Mouse (Mus musculus): ENCODE results near the gene Vps50. TPM values are rescaled to one million over a fixed set of nuclear protein-coding genes. Genes with fewer than 3 reads are reported as not detected.
A peak's percentile ranks its signal among the peaks of the same experiment; 100 is the strongest.

The Vps50 gene
- polyA plus RNA-seq (2014; fragmentation: Nextera tagmentation; extraction: Ambion mirVana) = 31.2 and 31.8 TPM in 2 replicates

DNA sequence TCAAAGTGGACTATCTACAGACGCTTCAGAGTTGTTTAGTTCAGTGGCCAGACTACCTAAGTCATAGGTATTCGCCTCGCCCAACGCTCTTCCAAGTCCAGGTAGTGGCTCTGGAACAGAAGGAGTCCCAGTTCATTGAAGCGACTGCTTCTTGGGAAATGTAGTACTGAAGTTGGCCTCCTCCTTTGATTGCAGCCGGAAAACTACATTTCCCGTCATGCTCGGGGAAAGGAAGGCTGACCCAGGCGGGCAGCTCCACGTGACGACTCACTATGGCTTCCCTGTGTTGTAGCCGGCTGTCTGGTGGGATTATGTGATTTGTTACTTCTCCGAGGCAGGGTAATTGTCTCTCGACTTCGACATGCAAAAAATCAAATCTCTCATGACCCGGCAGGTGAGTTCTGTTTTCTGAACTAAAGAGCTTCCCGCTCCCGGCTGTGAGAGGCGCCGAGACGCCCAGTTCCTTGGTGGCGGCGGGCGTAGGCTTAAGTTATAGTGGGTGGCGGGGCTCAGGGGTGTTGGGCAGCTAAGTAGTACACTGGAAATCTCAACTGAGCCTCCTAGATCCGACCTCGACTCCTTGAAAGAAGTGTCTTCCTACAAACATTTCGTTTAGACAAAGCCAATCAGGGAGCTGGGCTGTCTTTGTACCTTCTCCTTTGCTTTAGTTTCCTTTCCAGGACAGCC lies at the start of gene Vps50, which contains the start of gene Hepacam2:
Vps50 (plus strand) TSS at position 221 of the 687 bp plus-strand sequence.
Hepacam2 (minus strand) TSS at position 137 of the 687 bp plus-strand sequence.
- H3K36me3 ChIP-seq (ENCODE audit: insufficient read depth) = no peaks in the 10 kb centered on the region
- 2% methylated on average over 28 of the region's 28 CpGs for WGBS
- H3K27me3 ChIP-seq (ENCODE audit: insufficient read depth, low read length) = no peaks in the 10 kb centered on the region
- peak within 1 kb of the TSS; percentile 74 for H3K4me3 ChIP-seq (ENCODE audit: low read depth, low read length)
- no peak for TF ChIP-seq CTCF (IDR thresholded peaks at IDR 0.05; ENCODE audit: low read depth)
- DNase-seq (peak; percentile 96), ATAC-seq (ENCODE audit: insufficient read depth) (peak; percentile 99)
- peak within 1 kb of the TSS; percentile 68 for H3K9ac ChIP-seq
- H3K27ac ChIP-seq (ENCODE audit: low read depth) = no peak within 1 kb of the TSS
- no peaks in the 10 kb centered on the region for H3K4me1 ChIP-seq (ENCODE audit: insufficient read depth)
- no peaks in the 10 kb centered on the region for H3K9me3 ChIP-seq (ENCODE audit: low read depth, low read length)
- H3K4me2 ChIP-seq = peak within 1 kb of the TSS; percentile 77

DNA sequence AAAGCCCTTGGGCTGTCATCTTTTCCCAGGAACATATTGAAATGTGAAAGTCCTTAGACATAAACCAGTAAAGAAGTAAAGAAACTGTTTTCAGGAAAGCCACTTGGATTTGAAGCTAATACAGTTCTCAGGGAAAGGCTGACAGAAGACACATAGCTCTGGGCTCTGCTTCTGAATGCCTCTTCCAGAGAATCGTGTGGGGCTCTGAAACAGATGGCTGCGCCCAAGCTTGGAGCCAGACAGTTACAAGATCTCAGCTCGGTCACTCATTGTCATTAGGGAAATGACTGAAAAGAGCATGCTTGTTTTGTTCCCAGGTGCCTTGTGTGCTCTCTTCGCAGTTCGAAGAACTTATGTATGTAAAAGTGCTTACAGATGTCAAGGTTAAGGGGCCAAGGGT lies 43.8 kb upstream of the Vps50 start:
- Histone ChIP-seq H3K9me3 (ENCODE audit: low read depth, low read length) (no peaks in the 10 kb centered on the region), H3K4me2 (no peak overlapping the region), H3K4me1 (ENCODE audit: insufficient read depth) (no peaks in the 10 kb centered on the region), H3K27me3 (ENCODE audit: insufficient read depth, low read length) (no peaks in the 10 kb centered on the region), H3K27ac (ENCODE audit: low read depth) (no peak overlapping the region), H3K36me3 (ENCODE audit: insufficient read depth) (no peaks in the 10 kb centered on the region), H3K4me3 (ENCODE audit: low read depth, low read length) (no peak overlapping the region), H3K9ac (no peak overlapping the region)
- DNase-seq = no peak
- TF ChIP-seq CTCF (IDR thresholded peaks at IDR 0.05; ENCODE audit: low read depth) = no peak
- no peak for ATAC-seq (ENCODE audit: insufficient read depth)
- 39% methylated on average over 5 of the region's 5 CpGs for WGBS

GRCm38 (mm10) chr6:3455944-3456536 lies 42.1 kb upstream of the Vps50 start:
- no peak for DNase-seq
- no peak for ATAC-seq (ENCODE audit: insufficient read depth)
- no peak overlapping the region for H3K4me2 ChIP-seq

GRCm38 (mm10) chr6:3463026-3463425 lies 35.2 kb upstream of the Vps50 start:
- H3K27me3 ChIP-seq (ENCODE audit: insufficient read depth, low read length) = no peaks in the 10 kb centered on the region
- ATAC-seq (ENCODE audit: insufficient read depth) = no peak
- H3K4me1 ChIP-seq (ENCODE audit: insufficient read depth) = no peaks in the 10 kb centered on the region
- H3K4me2 ChIP-seq = no peak overlapping the region
- TF ChIP-seq CTCF (IDR thresholded peaks at IDR 0.05; ENCODE audit: low read depth) = no peak
- no peak overlapping the region for H3K27ac ChIP-seq (ENCODE audit: low read depth)
- H3K4me3 ChIP-seq (ENCODE audit: low read depth, low read length) = no peak overlapping the region
- H3K36me3 ChIP-seq (ENCODE audit: insufficient read depth) = no peaks in the 10 kb centered on the region
- no peak for DNase-seq
- H3K9ac ChIP-seq = no peak overlapping the region
- 65% methylated on average over 6 of the region's 6 CpGs for WGBS
- H3K9me3 ChIP-seq (ENCODE audit: low read depth, low read length) = no peaks in the 10 kb centered on the region

More at GRCm38 (mm10) chr6:3455944-3456536, 42.1 kb upstream of the Vps50 start:
- Histone ChIP-seq H3K4me1 (ENCODE audit: insufficient read depth) (no peaks in the 10 kb centered on the region), H3K27ac (ENCODE audit: low read depth) (no peak overlapping the region), H3K27me3 (ENCODE audit: insufficient read depth, low read length) (no peaks in the 10 kb centered on the region), H3K9ac (no peak overlapping the region), H3K4me3 (ENCODE audit: low read depth, low read length) (no peak overlapping the region), H3K36me3 (ENCODE audit: insufficient read depth) (no peaks in the 10 kb centered on the region), H3K9me3 (ENCODE audit: low read depth, low read length) (no peaks in the 10 kb centered on the region)
- no peak for TF ChIP-seq CTCF (IDR thresholded peaks at IDR 0.05; ENCODE audit: low read depth)
- 63% methylated on average over 11 of the region's 11 CpGs for WGBS

DNA sequence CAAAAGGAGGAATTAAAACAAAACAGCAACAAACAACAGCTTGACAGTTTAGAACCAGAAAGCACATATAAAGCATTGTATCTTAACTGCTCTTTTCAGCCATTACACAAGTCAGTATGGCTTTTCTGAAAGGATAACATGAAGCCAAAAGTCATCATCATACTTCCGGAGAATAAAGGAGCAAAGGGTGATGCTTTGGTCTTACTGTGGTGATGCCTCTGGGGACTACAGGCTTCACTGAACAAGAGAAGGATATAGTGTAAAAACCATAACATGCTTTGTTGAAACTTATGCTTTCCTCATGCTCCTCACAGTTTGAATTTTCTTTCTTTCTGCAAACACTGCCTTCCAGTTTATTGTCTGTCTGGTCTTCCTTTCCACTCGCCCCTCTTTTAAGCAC lies 34.6 kb upstream of the Vps50 start:
- H3K9me3 ChIP-seq (ENCODE audit: low read depth, low read length) = no peaks in the 10 kb centered on the region
- H3K36me3 ChIP-seq (ENCODE audit: insufficient read depth) = no peaks in the 10 kb centered on the region
- H3K4me1 ChIP-seq (ENCODE audit: insufficient read depth) = no peaks in the 10 kb centered on the region
- DNase-seq (no peak), ATAC-seq (ENCODE audit: insufficient read depth) (no peak)
- TF ChIP-seq CTCF (IDR thresholded peaks at IDR 0.05; ENCODE audit: low read depth) = no peak
- no peaks in the 10 kb centered on the region for H3K27me3 ChIP-seq (ENCODE audit: insufficient read depth, low read length)
- no peak overlapping the region for H3K4me3 ChIP-seq (ENCODE audit: low read depth, low read length)
- 58% methylated on average over 2 of the region's 2 CpGs for WGBS
- no peak overlapping the region for H3K9ac ChIP-seq
- no peak overlapping the region for H3K4me2 ChIP-seq
- H3K27ac ChIP-seq (ENCODE audit: low read depth) = no peak overlapping the region

DNA sequence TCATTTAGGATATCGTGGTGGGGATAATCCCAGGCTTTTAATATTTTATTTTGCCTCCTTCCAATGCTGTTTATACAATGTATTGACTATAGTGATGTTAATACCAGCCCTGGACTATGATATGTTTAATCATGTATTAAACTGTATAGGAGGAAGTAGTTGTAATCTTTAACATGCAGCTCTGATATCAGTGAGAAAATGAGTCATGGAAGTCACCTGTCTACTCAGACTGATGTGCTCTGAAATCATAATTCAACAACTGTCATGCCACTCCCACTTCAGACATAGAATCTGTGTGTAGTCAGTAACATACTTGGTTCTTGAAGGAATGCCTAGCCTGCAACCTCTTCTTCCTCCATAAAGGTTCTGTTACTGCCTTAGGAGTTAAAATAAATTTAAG lies 29.6 kb upstream of the Vps50 start:
- H3K4me2 ChIP-seq = no peak overlapping the region
- 38% methylated on average over 1 of the region's 1 CpGs for WGBS
- no peaks in the 10 kb centered on the region for H3K9me3 ChIP-seq (ENCODE audit: low read depth, low read length)
- DNase-seq (no peak), ATAC-seq (ENCODE audit: insufficient read depth) (no peak)
- no peak for TF ChIP-seq CTCF (IDR thresholded peaks at IDR 0.05; ENCODE audit: low read depth)
- H3K36me3 ChIP-seq (ENCODE audit: insufficient read depth) = no peaks in the 10 kb centered on the region
- no peak overlapping the region for H3K9ac ChIP-seq
- no peak overlapping the region for H3K4me3 ChIP-seq (ENCODE audit: low read depth, low read length)
- H3K27ac ChIP-seq (ENCODE audit: low read depth) = no peak overlapping the region
- no peaks in the 10 kb centered on the region for H3K27me3 ChIP-seq (ENCODE audit: insufficient read depth, low read length)
- H3K4me1 ChIP-seq (ENCODE audit: insufficient read depth) = no peaks in the 10 kb centered on the region

DNA sequence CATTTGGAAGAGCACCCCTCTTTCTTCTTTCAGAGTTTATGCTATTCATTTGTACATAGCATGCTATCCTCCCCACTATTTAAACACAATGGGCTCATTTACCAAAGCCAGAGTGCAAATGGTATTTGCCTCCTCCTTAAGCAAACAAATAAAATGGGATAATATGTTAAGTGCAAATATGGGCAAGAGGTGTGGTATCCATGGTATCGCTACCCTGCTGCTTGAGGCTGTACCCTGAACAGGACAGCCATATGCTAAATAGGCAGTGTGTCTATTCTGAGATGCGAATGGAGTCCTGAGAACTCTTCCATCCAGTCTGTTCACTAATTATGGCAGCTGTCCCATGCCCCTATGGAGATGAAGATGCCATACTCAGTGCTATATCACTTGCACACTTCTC lies 27.5 kb upstream of the Vps50 start:
- no peak overlapping the region for H3K4me2 ChIP-seq
- H3K27me3 ChIP-seq (ENCODE audit: insufficient read depth, low read length) = no peaks in the 10 kb centered on the region
- no peaks in the 10 kb centered on the region for H3K4me1 ChIP-seq (ENCODE audit: insufficient read depth)
- WGBS = 67% methylated on average over 2 of the region's 2 CpGs
- no peak overlapping the region for H3K4me3 ChIP-seq (ENCODE audit: low read depth, low read length)
- no peak overlapping the region for H3K27ac ChIP-seq (ENCODE audit: low read depth)
- ATAC-seq (ENCODE audit: insufficient read depth) (no peak), DNase-seq (no peak)
- no peak overlapping the region for H3K9ac ChIP-seq
- no peaks in the 10 kb centered on the region for H3K9me3 ChIP-seq (ENCODE audit: low read depth, low read length)
- H3K36me3 ChIP-seq (ENCODE audit: insufficient read depth) = no peaks in the 10 kb centered on the region
- no peak for TF ChIP-seq CTCF (IDR thresholded peaks at IDR 0.05; ENCODE audit: low read depth)

All from lung, embryonic 14.5 days (tissue).